Mouse (Mus musculus): ENCODE measurements at regions not wholly inside any gene's neighbourhood (a gene's known extent, or its start where the extent isn't known, plus 50 kb on each side); places are given as distances from the start of the nearest gene placed in this dataset.

- Histone ChIP-seq H3K36me3 (no peaks in the 10 kb centered on the region), H3K27ac (no peak overlapping the region), H3K9ac (no peak overlapping the region), H3K4me3 (no peak overlapping the region), H3K9me3 (no peaks in the 10 kb centered on the region), H3K27me3 (no peaks in the 10 kb centered on the region; the same call in 1 of the 2 replicates), H3K4me1 (no peaks in the 10 kb centered on the region), H3K4me2 (replicated peaks) (no peak overlapping the region)
- WGBS = 68% methylated on average over 5 of the region's 5 CpGs
- ATAC-seq (ENCODE audit: low FRiP score, low read depth) = no peak
Measured at GRCm38 (mm10) chr12:17085209-17085574, 73.7 kb upstream of the 2410004P03Rik start.

GRCm38 (mm10) chr12:17084499-17085208 is 73.1 kb upstream of the 2410004P03Rik start:
- H3K36me3 ChIP-seq = no peaks in the 10 kb centered on the region
- ATAC-seq (ENCODE audit: low FRiP score, low read depth) = no peak
- H3K4me3 ChIP-seq = no peak overlapping the region
- no peaks in the 10 kb centered on the region for H3K4me1 ChIP-seq
- H3K4me2 ChIP-seq (replicated peaks) = no peak overlapping the region
- H3K27ac ChIP-seq = no peak overlapping the region
- H3K27me3 ChIP-seq = no peaks in the 10 kb centered on the region; the same call in 1 of the 2 replicates
- no peak overlapping the region for H3K9ac ChIP-seq
- 64% methylated on average over 9 of the region's 9 CpGs for WGBS
- H3K9me3 ChIP-seq = no peaks in the 10 kb centered on the region

GRCm38 (mm10) chr12:17071691-17072454 is 60.3 kb upstream of the 2410004P03Rik start:
- 0 out of 2 replicates have a peak, but pooled peaks cover 6% of the 10 kb centered on the region for H3K9me3 ChIP-seq
- no peak overlapping the region for H3K27ac ChIP-seq
- 0 out of 2 replicates have a peak, but pooled peaks cover 3% of the 10 kb centered on the region for H3K27me3 ChIP-seq
- no peaks in the 10 kb centered on the region for H3K36me3 ChIP-seq
- WGBS = 91% methylated on average over 15 of the region's 15 CpGs
- H3K4me2 ChIP-seq (replicated peaks) = no peak overlapping the region
- H3K4me1 ChIP-seq = no peaks in the 10 kb centered on the region
- H3K4me3 ChIP-seq = no peak overlapping the region
- no peak overlapping the region for H3K9ac ChIP-seq
- ATAC-seq (ENCODE audit: low FRiP score, low read depth) = no peak

GRCm38 (mm10) chr12:17069808-17070207 is 58.3 kb upstream of the 2410004P03Rik start:
- 55% methylated on average over 9 of the region's 9 CpGs for WGBS
- Histone ChIP-seq H3K36me3 (no peaks in the 10 kb centered on the region), H3K27ac (no peak overlapping the region), H3K9ac (no peak overlapping the region), H3K4me1 (no peaks in the 10 kb centered on the region), H3K27me3 (0 out of 2 replicates have a peak, but pooled peaks cover 3% of the 10 kb centered on the region), H3K4me2 (replicated peaks) (no peak overlapping the region), H3K4me3 (no peak overlapping the region), H3K9me3 (0 out of 2 replicates have a peak, but pooled peaks cover 6% of the 10 kb centered on the region)
- no peak for ATAC-seq (ENCODE audit: low FRiP score, low read depth)

GRCm38 (mm10) chr12:17069161-17069560 is 57.6 kb upstream of the 2410004P03Rik start:
- H3K27me3 ChIP-seq = 0 out of 2 replicates have a peak, but pooled peaks cover 3% of the 10 kb centered on the region
- no peak overlapping the region for H3K9ac ChIP-seq
- no peaks in the 10 kb centered on the region for H3K36me3 ChIP-seq
- H3K4me2 ChIP-seq (replicated peaks) = no peak overlapping the region
- H3K9me3 ChIP-seq = 0 out of 2 replicates have a peak, but pooled peaks cover 4% of the 10 kb centered on the region
- ATAC-seq (ENCODE audit: low FRiP score, low read depth) = no peak
- H3K27ac ChIP-seq = no peak overlapping the region
- H3K4me1 ChIP-seq = no peaks in the 10 kb centered on the region
- 81% methylated on average over 5 of the region's 5 CpGs for WGBS
- H3K4me3 ChIP-seq = no peak overlapping the region

- H3K9ac ChIP-seq = no peak overlapping the region
- no peak overlapping the region for H3K4me3 ChIP-seq
- H3K27me3 ChIP-seq = no peaks in the 10 kb centered on the region; the same call in 1 of the 2 replicates
- no peaks in the 10 kb centered on the region for H3K9me3 ChIP-seq
- no peak for ATAC-seq (ENCODE audit: low FRiP score, low read depth)
- peaks cover 18% of the 10 kb centered on the region for H3K4me1 ChIP-seq
- H3K27ac ChIP-seq = no peak overlapping the region
- WGBS = 68% methylated on average over 5 of the region's 5 CpGs
- no peak overlapping the region for H3K4me2 ChIP-seq (replicated peaks)
- H3K36me3 ChIP-seq = no peaks in the 10 kb centered on the region
Measured at GRCm38 (mm10) chr12:17063920-17064319, 52.4 kb upstream of the 2410004P03Rik start.

All from limb, embryonic 13.5 days (tissue).